Mouse (Mus musculus): ENCODE results near the gene Cdkl3.

The Cdkl3 gene

DNA sequence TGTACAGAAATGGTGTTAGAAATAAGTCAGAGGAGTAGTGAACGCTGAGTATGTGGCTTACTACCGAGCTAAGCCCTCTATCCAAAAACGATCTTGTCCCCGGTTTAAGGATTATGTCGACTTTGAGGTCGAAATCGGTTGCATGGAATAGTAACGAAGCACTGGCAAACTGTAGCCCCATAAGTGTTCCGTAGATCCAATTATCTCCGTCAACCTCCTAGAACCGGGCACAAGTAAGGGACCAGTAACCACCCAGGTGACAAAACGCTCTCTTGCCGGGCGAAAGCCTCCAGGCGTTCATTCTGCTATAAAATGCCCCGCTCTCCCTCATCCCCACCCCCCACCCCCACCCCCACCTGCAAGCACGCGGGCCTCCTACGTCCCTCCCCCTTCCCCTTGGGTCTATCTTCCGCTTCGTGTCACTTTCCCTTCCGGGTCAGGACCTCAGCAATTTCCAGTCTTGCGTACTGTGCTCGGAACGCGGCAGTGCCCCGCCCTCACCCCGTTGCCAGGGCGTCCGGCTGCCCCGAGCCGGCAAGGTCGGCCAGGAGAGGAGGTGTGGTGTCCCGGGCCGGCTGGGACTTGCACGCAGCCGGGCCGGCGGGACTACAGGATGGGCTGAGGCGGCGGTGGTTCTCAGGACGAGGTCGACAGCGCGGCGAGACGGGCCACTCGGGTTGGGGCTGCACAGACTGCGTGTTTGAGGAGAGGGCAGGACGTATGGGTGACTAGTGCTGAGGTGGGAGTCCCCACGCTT lies at the start of gene Cdkl3:
Cdkl3 (plus strand) TSS at position 450 of the 757 bp plus-strand sequence.
- peak; percentile 94 for DNase-seq

- no peak for DNase-seq
These were observed 47.9 kb upstream of the Cdkl3 start for GRCm38 (mm10) chr11:51956112-51956511.

GRCm38 (mm10) chr11:51957760-51958159 lies 46.3 kb upstream of the Cdkl3 start:
- no peak for DNase-seq

DNA sequence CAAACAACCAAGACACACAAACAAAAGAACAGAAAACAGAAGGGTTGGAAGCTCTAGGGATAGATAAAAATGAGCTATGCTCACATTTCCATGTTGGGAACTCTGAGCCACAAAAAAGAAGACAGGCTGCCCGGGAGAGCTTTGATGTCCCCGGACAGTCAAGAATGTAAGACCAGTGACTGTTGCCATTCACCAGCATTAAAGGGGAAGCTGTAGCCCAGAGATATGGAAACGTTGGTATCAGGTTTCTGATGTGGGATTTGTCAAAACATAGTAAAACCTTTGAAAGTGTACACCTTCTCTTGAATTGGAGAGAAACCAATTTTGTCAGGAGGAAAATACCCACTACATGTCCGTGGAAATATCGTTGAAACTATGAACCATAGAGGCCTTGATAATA lies 44.5 kb upstream of the Cdkl3 start:
- DNase-seq: no peak

DNA sequence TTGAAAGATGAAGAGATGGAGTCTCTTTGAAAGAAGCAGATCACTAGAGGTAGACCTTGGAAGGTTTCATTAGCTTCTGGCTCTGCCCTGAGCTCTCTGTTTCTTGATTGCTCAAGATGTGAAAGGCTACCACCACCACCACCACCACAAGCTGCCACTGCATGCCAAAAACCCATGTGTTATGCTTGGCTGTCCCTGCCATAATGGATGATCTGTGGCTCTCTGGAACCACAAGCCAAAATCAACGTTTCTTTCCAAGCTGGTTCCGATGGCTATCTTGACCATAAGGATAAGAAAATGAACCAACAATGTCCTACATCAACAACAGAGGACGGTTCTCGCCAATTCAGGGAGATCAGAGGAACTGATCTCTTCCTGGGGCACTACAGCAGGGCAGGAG lies 44.0 kb upstream of the Cdkl3 start:
- DNase-seq: no peak

GRCm38 (mm10) chr11:51960967-51961471 lies 43.0 kb upstream of the Cdkl3 start:
- no peak for DNase-seq

- DNase-seq: no peak
These were observed 42.3 kb upstream of the Cdkl3 start for GRCm38 (mm10) chr11:51961761-51962160.

DNA sequence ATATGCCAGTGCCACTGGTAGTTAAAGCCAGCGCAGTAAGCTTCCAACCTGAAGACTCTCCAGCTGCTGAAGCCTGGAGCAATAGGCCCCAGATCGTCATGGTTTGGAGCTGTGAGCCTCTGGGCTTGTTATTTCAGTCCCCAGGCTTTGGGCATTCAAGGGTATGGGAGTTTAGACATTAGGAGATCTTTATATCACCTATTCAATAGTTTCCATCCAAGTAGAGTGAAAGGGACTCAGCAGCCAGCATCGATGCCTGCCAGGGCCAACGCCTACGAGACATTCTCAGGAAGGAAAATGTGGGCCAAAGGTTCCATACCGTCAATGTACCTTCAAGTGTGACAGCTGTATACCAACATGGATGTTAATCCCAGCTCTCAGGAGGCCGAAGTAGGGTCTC lies 41.7 kb upstream of the Cdkl3 start:
- DNase-seq: no peak

GRCm38 (mm10) chr11:51966651-51967050 lies 37.4 kb upstream of the Cdkl3 start:
- DNase-seq: no peak

GRCm38 (mm10) chr11:51967443-51968401 lies 36.3 kb upstream of the Cdkl3 start, which contains the start of gene Cdkn2aipnl:
TSS of gene Cdkn2aipnl (plus strand) at chr11:51967661.
- peak; percentile 98 for DNase-seq

GRCm38 (mm10) chr11:51968896-51969295 lies 35.1 kb upstream of the Cdkl3 start:
- no peak for DNase-seq

GRCm38 (mm10) chr11:51969511-51969910 lies 34.5 kb upstream of the Cdkl3 start:
- DNase-seq: no peak

- no peak for DNase-seq
These were observed 32.4 kb upstream of the Cdkl3 start for GRCm38 (mm10) chr11:51971644-51972043.

DNA sequence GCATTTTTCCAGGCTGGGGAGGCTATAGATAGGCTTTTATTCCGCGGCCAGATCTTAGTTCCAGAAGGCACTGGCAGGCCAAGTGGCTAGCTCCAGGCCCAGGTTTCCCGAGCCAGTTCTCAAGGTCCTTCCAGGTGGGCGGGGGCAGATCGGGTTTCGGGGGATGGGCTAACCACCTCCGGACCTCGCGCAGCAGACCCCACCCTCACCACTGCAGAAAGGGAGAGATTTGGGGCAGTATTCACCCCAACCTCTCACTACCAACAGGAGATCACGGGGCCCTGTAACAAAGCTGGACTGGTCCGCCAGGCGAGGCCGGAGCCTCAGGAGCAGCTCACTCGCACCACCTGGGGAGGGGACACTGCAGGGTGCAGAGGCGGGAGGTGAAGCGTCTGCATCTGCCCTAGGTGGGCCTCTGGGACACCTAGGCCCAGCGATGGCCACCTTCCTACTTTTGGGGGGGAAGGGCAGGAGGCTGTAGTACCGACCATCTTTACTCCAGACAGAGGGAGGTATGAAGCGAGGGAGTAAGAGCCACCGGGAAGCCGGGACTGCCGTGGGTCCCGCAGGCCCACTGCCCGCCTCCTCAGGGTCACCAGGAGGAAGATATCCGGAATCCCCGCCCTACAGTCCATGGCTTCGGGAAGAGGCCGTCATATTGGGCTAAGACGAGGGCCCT lies 4.3 kb upstream of the Cdkl3 start:
- DNase-seq: peak; percentile 75

DNA sequence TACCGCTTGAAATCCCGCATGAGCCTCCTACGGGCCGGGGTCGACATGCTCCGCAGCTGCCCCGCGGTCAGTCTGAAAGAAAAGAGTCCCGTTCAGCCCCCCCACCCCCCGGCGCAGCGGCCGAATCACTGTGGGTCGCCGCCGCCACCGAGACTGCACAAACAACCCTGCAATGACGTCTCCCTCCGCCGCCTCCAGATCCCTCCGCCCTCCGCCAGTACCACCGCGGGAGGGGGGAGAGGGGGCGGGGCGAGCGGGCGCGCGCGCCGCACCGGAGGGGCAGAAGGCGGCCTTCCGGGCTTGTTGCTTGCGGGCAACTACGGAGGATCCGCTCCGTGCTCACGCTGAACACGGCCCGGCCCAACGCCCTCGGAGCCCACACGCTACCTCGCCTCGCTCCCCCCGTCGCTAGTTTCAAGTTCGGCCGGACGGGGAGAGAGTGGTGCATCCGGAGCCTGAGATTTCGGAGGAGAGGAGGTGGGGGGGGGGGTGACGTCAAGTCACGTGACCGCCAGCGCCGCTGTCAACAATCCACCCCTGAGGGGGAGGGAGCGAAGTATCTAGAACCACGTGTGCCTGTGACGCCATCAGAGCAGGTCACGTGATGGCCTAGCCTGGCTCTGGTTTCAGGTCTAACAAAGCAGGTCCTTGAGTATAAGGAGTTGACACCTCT lies 3.6 kb upstream of the Cdkl3 start, which contains the start of gene Ube2b:
Ube2b (minus strand) TSS at position 473 of the 673 bp plus-strand sequence.
- peak; percentile 97 for DNase-seq

DNA sequence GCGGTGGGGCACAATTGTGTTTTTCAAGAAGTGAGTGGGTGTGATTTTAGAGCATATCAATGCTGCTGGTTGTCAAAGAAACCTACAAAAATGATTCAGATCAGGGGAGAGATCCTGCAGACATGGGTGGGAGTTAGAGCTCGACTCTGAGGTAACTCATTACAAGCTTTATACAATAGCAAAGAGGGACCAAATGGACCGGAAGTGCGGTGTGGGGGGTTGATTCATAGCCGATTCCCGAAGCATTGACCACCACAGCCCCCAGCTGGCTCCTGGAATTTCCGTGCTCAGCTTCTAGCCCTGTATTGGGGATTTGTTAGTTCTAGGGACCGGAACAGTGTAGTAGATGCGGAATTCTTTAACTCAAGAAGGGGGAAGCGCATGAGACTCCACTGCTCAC lies 2.7 kb upstream of the Cdkl3 start:
- DNase-seq: no peak

DNA sequence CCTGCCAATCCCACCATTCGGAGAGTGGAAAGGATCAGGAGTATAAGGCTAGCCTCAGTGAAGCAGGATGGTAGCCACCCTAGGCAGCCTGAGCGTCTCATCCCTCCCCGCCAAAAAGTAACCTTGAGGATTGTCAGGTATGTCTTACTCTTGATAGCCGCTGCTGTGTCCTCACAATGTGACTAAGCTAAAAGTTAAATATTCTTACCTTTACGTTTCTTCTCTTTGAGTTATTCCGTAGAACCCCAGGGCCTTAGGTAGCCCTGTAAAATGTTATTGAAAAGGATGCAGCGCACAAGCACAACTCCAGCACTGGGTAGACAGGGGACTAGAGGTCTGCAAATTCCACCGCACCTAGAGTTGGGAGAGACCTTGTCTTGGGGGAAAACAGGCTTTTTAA lies 2.2 kb upstream of the Cdkl3 start:
- no peak for DNase-seq

DNA sequence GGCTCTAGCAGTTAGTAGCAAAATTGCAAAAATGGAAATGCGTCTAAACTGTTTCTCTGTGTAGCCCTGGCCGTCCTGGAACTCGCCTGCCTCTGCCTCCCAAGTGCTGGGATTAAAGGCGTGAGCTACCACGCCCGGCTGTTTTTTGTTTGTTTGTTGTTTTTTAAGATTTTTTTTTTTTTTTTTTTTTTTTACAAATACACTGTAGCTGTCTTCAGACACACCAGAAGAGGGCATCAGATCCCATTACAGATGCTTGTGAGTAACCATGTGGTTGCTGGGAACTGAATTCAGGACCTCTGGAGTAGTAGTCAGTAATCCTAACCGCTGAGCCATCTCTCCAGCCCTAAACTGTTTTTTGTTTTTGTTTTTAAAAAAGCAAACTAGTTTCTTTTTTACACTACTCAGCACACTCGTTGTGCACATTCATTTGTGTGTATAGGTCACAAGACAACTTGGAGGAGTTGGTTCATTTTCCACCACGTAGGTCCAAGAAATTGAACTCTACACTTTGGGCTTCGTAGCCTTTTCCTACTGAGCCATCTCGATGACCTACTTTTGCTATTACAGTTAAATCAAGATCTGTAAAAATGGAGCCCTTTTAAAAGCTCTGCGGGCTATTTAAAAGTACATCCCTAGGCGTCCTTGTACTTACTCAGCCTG lies 1.0 kb upstream of the Cdkl3 start:
- peak; percentile 15 for DNase-seq

- no peak for DNase-seq
These were observed 583 bp upstream of the Cdkl3 start for GRCm38 (mm10) chr11:52003505-52003771.

DNA sequence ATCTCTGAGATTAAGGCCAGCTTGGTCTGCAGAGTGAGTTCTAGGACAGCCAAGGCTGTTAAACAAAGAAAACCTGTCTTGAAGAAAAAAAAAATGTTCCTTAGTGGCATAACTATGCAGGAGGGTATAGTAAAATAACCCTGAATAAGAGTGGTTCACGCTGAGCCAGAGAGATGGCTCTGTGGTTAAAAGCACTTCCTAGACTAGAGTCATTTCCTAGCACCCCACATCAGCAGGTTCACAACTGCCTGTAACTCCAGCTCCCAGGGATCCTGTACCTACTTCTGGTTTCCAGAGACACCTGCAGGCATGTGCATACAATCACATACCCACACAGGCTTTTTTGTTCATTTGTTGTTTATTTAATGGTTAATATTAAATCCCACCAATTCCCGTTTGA lies 1.6 kb downstream of the Cdkl3 start:
- DNase-seq: no peak

DNA sequence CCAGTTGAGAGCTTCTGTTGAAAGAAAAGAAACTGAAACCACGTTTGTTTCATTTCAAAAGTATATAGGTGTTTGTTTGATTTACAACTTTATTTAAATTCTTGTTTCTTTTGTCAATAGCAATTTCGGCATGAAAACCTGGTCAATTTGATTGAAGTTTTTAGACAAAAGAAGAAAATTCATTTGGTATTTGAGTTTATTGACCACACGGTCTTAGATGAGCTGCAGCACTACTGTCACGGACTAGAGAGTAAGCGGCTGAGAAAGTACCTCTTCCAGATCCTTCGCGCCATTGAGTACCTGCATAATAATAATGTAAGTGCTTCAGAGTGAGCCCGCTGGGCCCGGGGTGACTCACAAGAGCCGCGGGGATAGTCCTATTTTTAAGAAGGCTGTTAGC lies 7.0 kb downstream of the Cdkl3 start:
- no peak for DNase-seq

DNA sequence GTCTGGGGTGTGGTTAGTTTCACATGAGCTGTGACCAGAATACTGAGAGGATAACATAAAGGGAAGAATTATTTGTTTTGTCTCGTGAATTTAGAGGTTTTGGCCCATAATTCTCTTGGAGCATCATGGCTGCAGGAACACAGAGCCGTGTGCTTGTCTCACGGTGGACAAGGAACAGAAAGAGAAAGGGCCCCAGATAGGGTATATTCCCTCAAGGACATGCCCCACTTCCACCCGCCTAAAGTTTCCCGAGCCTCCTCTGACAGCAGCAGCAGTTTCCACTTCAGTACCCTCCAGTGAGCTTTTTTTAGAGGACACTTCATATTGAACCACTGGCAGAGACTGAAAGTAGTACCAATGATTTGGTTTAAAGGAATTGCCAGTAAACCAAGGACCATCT lies 7.5 kb downstream of the Cdkl3 start:
- DNase-seq: no peak
